Mouse (Mus musculus) MEL (cell line): Measurements from ENCODE around the gene Ypel4.

Experiments used
- GATA1 ChIP-seq: IDR thresholded peaks from 2 replicates; pipeline ENCODE4 v1.6.1; 2011; ENCODE audit warnings: low read depth, low read length, improper control_type of control experiment
- POLR2A ChIP-seq, 2 experiments: IDR thresholded peaks; 2 replicates each; pipeline ENCODE4 v1.6.1; 2011 to 2012; ENCODE audit warnings: low read length in 2 of 2, mild to moderate bottlenecking in 2 of 2, control low read depth in 1 of 2, improper control_type of control experiment in 1 of 2, low read depth in 1 of 2, moderate library complexity in 1 of 2; ENCODE audit not compliant: control insufficient read depth in 1 of 2, insufficient read depth in 1 of 2, poor library complexity in 1 of 2
- RCOR1 ChIP-seq: IDR thresholded peaks from 2 replicates; pipeline ENCODE4 v1.6.1; 2012; ENCODE audit warnings: low read depth, mild to moderate bottlenecking, inconsistent platforms, low read length, improper control_type of control experiment
- USF1 ChIP-seq: IDR thresholded peaks from 2 replicates; pipeline ENCODE4 v1.6.1; 2014; ENCODE audit warnings: low read depth, mild to moderate bottlenecking, inconsistent platforms, low read length, improper control_type of control experiment, moderate library complexity

DNA sequence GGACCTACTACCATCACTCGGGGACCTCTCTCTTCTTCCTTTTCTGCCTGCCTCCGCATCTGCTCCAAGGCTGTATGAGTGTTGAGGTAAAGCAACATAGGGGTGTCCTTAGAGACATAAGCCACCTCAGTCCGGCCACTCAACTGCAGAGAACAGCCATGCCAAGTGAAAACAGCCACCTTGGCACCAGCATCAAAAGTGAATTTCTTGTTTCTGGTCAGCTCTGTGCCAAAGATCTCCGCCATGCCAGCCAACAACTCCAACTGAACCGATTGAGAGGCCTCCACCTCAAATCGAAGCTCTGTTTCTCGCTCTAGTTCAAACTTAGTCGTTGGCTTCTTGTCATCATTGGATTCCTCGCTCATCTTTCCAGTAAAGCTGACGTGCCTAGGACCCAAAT, 8.1 kb upstream of the Ypel4 start:
- TF ChIP-seq RCOR1, result no peak
- TF ChIP-seq POLR2A (IDR thresholded peaks at IDR 0.05; ENCODE audit: control insufficient read depth in 1 of 2, insufficient read depth in 1 of 2, low read depth in 1 of 2, low read length in 2 of 2, poor library complexity in 1 of 2), result no peak
- TF ChIP-seq GATA1, result no peak
- TF ChIP-seq USF1, result no peak
